Mouse (Mus musculus) cortical plate, adult 2 months (tissue): Measurements from ENCODE around the gene Ptprz1.

Experiments used
- CTCF ChIP-seq: fragments of 200-500 bp; IDR thresholded peaks from 2 replicates; pipeline ENCODE4 v1.5.1; 2011; ENCODE audit warnings: mild to moderate bottlenecking, control low read depth, low read length; ENCODE audit not compliant: insufficient read depth; ENCODE audit errors: extremely low read depth
- POLR2A ChIP-seq: fragments of 200-500 bp; IDR thresholded peaks from 2 replicates; pipeline ENCODE4 v1.6.1; 2011; ENCODE audit warnings: mild to moderate bottlenecking, low read length, control low read depth; ENCODE audit not compliant: insufficient read depth; ENCODE audit errors: extremely low read depth

DNA sequence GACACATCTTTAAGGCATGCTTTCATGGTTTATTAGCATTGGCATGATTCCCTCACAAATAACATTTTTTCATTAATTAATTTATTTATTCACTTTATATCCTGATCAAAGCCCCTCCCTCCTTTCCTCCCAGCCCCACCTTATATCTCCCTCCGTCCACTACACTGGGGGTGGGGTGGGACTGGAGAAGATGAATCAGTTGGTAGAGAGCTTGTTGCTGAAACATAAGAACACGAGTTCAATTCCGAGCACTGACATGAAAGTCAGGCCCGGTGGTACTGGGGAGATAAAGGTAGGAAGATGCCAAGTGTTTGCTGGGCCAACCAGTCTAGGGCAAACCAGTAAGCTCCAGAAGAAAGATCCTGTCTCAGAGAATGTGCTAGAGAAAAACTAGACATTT lies 173.5 kb downstream of the Ptprz1 start:
- TF ChIP-seq CTCF (no peak), POLR2A (no peak)
